Mouse (Mus musculus): Measurements from ENCODE around the gene Vwa3a. TPM values are rescaled to one million over a fixed set of nuclear protein-coding genes. Genes with fewer than 3 reads are reported as not detected.

Gene Vwa3a
- polyA plus RNA-seq, 1 experiment, result not detected

DNA sequence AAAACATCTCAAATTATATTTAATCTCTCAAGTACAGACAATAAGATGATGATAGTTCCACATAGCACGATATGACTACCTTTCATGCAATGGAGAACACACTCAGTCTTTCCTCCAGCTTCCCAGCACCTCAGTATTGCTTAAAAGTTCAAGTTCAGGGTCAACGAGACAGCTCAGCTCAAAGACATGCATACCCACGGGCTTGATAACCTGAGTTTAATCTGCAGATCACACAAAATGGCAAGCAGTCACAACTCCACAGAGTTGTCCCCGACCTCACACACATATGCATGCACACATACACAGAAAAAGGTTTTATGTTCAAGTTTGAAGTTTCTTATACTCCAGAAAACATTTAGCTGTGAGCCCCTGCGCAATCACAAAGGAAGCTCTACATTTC is 18.1 kb upstream of the Vwa3a start:
- no peaks in the 10 kb centered on the region for H3K9me3 ChIP-seq (replicated peaks; ENCODE audit: control insufficient read depth, insufficient read depth, low read length, poor library complexity, severe bottlenecking)
- H3K4me1 ChIP-seq (ENCODE audit: control insufficient read depth, insufficient read depth, low read length), result peaks cover 2% of the 10 kb centered on the region
- no peaks in the 10 kb centered on the region for H3K27me3 ChIP-seq (ENCODE audit: control insufficient read depth, insufficient read depth, low read length, poor library complexity, severe bottlenecking)
- H3K27ac ChIP-seq (ENCODE audit: insufficient read depth, low read length), result no peak overlapping the region
- H3K36me3 ChIP-seq (ENCODE audit: control insufficient read depth, insufficient read depth, low read length, poor library complexity, severe bottlenecking), result no peaks in the 10 kb centered on the region; the same call in 1 of the 2 replicates
- no peak overlapping the region for H3K9ac ChIP-seq (ENCODE audit: low read depth, poor library complexity, severe bottlenecking)
- TF ChIP-seq POLR2A (IDR thresholded peaks at IDR 0.05; ENCODE audit: insufficient read depth, low read length) (no peak), EP300 (IDR thresholded peaks at IDR 0.05; ENCODE audit: insufficient read depth, low read depth, low read length) (no peak), CTCF (IDR thresholded peaks at IDR 0.05; ENCODE audit: low read depth, low read length) (no peak)
- no peak overlapping the region for H3K4me3 ChIP-seq (ENCODE audit: low read depth, low read length)

DNA sequence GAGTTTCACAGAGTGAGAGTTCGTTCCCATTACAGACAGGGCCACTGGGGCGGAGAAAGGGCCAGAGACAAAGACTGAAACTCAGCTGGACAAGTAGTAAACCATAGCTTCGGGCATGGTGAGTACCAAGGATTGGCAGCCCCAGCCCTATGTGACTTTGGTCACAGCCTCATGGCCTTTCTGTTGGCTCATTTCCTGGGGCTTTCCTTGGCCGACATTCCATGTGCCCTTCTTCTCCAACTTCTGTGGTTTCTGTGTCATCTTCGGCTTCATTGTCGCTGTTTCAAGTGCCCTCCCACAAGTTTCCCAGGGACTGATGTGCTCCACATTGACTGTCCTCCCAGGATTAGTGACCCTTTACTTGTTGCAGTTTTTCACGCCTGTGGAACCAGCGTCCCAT is 17.7 kb upstream of the Vwa3a start:
- no peak overlapping the region for H3K27ac ChIP-seq (ENCODE audit: insufficient read depth, low read length)
- no peaks in the 10 kb centered on the region for H3K27me3 ChIP-seq (ENCODE audit: control insufficient read depth, insufficient read depth, low read length, poor library complexity, severe bottlenecking)
- no peak overlapping the region for H3K4me3 ChIP-seq (ENCODE audit: low read depth, low read length)
- peaks cover 2% of the 10 kb centered on the region for H3K36me3 ChIP-seq (ENCODE audit: control insufficient read depth, insufficient read depth, low read length, poor library complexity, severe bottlenecking)
- no peaks in the 10 kb centered on the region for H3K9me3 ChIP-seq (replicated peaks; ENCODE audit: control insufficient read depth, insufficient read depth, low read length, poor library complexity, severe bottlenecking)
- H3K4me1 ChIP-seq (ENCODE audit: control insufficient read depth, insufficient read depth, low read length), result peaks cover 2% of the 10 kb centered on the region
- TF ChIP-seq CTCF (IDR thresholded peaks at IDR 0.05; ENCODE audit: low read depth, low read length) (no peak), EP300 (IDR thresholded peaks at IDR 0.05; ENCODE audit: insufficient read depth, low read depth, low read length) (no peak), POLR2A (IDR thresholded peaks at IDR 0.05; ENCODE audit: insufficient read depth, low read length) (no peak)
- no peak overlapping the region for H3K9ac ChIP-seq (ENCODE audit: low read depth, poor library complexity, severe bottlenecking)

DNA sequence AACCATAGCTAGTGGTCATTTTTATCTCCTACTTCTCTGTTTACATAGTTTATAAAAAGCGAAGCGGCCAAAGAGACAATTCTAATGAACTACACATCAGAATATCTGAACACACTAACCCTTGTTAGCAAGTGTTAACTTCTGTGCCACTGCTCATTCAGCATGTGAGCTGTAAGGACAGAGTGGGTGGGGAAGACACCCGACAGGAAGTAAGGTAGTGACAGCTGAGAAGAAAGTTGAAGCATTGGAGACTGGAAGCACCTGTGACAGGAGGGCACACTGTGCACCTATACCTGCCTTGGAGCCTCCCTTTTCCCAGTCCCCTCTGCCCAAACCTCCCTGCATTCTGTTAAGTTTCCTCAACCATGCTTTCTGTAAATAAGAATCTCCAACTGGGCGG is 17.1 kb upstream of the Vwa3a start:
- Histone ChIP-seq H3K9ac (ENCODE audit: low read depth, poor library complexity, severe bottlenecking) (no peak overlapping the region), H3K27ac (ENCODE audit: insufficient read depth, low read length) (no peak overlapping the region), H3K36me3 (ENCODE audit: control insufficient read depth, insufficient read depth, low read length, poor library complexity, severe bottlenecking) (peaks cover 2% of the 10 kb centered on the region), H3K9me3 (replicated peaks; ENCODE audit: control insufficient read depth, insufficient read depth, low read length, poor library complexity, severe bottlenecking) (no peaks in the 10 kb centered on the region), H3K4me3 (ENCODE audit: low read depth, low read length) (no peak overlapping the region), H3K4me1 (ENCODE audit: control insufficient read depth, insufficient read depth, low read length) (peaks cover 2% of the 10 kb centered on the region), H3K27me3 (ENCODE audit: control insufficient read depth, insufficient read depth, low read length, poor library complexity, severe bottlenecking) (no peaks in the 10 kb centered on the region)
- no peak for TF ChIP-seq CTCF (IDR thresholded peaks at IDR 0.05; ENCODE audit: low read depth, low read length)
- TF ChIP-seq POLR2A (IDR thresholded peaks at IDR 0.05; ENCODE audit: insufficient read depth, low read length), result no peak
- no peak for TF ChIP-seq EP300 (IDR thresholded peaks at IDR 0.05; ENCODE audit: insufficient read depth, low read depth, low read length)

DNA sequence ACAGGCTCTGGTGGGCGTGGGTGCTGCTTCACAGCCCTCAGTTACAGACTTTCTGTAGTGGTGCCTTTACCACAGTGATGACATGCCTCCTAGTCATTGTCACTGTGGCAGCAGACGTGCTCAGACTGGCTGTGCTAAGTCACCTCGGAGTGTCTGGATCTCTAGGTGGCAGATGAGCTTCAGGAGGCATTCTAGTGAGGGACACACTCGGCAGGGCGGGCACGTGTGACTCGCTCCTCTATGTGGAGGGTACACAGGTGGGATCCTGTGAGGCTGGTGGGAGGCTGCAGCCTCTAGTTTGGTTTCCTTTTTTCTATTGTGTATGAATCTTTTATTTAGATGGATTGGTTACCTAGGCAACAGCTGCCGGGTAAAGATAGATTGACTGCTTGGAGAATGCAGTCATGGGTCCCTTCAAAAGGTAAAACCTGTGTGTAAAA is 16.3 kb upstream of the Vwa3a start:
- peaks cover 2% of the 10 kb centered on the region for H3K4me1 ChIP-seq (ENCODE audit: control insufficient read depth, insufficient read depth, low read length)
- no peak overlapping the region for H3K4me3 ChIP-seq (ENCODE audit: low read depth, low read length)
- TF ChIP-seq EP300 (IDR thresholded peaks at IDR 0.05; ENCODE audit: insufficient read depth, low read depth, low read length), result no peak
- no peak for TF ChIP-seq CTCF (IDR thresholded peaks at IDR 0.05; ENCODE audit: low read depth, low read length)
- no peak for TF ChIP-seq POLR2A (IDR thresholded peaks at IDR 0.05; ENCODE audit: insufficient read depth, low read length)
- H3K9me3 ChIP-seq (replicated peaks; ENCODE audit: control insufficient read depth, insufficient read depth, low read length, poor library complexity, severe bottlenecking), result no peaks in the 10 kb centered on the region
- H3K9ac ChIP-seq (ENCODE audit: low read depth, poor library complexity, severe bottlenecking), result no peak overlapping the region
- no peaks in the 10 kb centered on the region for H3K27me3 ChIP-seq (ENCODE audit: control insufficient read depth, insufficient read depth, low read length, poor library complexity, severe bottlenecking)
- no peak overlapping the region for H3K27ac ChIP-seq (ENCODE audit: insufficient read depth, low read length)
- peaks cover 2% of the 10 kb centered on the region for H3K36me3 ChIP-seq (ENCODE audit: control insufficient read depth, insufficient read depth, low read length, poor library complexity, severe bottlenecking)

DNA sequence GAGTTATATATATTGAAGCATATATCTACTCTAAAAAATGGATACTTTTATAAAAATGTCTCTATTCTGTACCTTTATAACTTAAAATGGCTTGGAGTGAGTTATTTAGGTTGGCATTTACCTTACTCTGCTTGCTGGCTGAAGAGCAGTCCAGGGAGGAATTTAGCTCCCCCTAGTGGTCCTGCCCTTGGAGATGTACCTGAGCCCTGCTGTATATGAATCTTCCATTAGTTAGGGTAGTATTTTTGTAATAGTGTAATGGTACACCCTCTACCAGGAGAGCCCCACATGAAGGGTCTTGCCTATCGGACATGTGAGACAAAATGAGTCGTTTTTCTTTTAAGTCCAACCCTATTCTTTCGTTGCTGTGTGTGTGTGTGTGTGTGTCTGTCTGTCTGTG is 11.5 kb upstream of the Vwa3a start:
- H3K9me3 ChIP-seq (replicated peaks; ENCODE audit: control insufficient read depth, insufficient read depth, low read length, poor library complexity, severe bottlenecking), result no peaks in the 10 kb centered on the region
- no peak overlapping the region for H3K27ac ChIP-seq (ENCODE audit: insufficient read depth, low read length)
- no peaks in the 10 kb centered on the region for H3K27me3 ChIP-seq (ENCODE audit: control insufficient read depth, insufficient read depth, low read length, poor library complexity, severe bottlenecking)
- no peak for TF ChIP-seq EP300 (IDR thresholded peaks at IDR 0.05; ENCODE audit: insufficient read depth, low read depth, low read length)
- TF ChIP-seq CTCF (IDR thresholded peaks at IDR 0.05; ENCODE audit: low read depth, low read length), result peak; percentile 46
- H3K4me3 ChIP-seq (ENCODE audit: low read depth, low read length), result no peak overlapping the region
- peaks cover 2% of the 10 kb centered on the region; the same call in 1 of the 2 replicates for H3K36me3 ChIP-seq (ENCODE audit: control insufficient read depth, insufficient read depth, low read length, poor library complexity, severe bottlenecking)
- H3K9ac ChIP-seq (ENCODE audit: low read depth, poor library complexity, severe bottlenecking), result no peak overlapping the region
- peaks cover 2% of the 10 kb centered on the region for H3K4me1 ChIP-seq (ENCODE audit: control insufficient read depth, insufficient read depth, low read length)

DNA sequence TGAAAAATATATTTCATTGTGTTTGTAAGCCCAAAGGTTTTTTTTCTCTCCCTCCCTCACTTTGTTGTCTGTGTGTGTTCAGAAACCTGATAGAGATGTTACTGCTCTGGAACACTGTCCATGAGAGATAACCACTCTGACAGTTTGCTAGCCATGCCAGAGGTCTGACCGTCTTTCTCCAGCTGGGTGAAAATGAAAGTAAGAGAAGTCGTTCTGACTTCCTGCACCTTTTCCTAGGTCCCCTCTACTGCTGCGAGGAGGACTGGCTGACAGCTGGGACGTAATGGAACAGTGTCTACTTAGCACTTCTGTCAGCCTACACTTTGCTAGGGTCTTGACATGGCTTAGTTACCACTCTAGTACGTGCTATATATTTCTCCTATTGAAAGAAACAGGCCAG is 9.5 kb upstream of the Vwa3a start:
- Histone ChIP-seq H3K27me3 (ENCODE audit: control insufficient read depth, insufficient read depth, low read length, poor library complexity, severe bottlenecking) (no peaks in the 10 kb centered on the region), H3K9me3 (replicated peaks; ENCODE audit: control insufficient read depth, insufficient read depth, low read length, poor library complexity, severe bottlenecking) (no peaks in the 10 kb centered on the region), H3K4me1 (ENCODE audit: control insufficient read depth, insufficient read depth, low read length) (peaks cover under 1% of the 10 kb centered on the region), H3K36me3 (ENCODE audit: control insufficient read depth, insufficient read depth, low read length, poor library complexity, severe bottlenecking) (peaks cover 2% of the 10 kb centered on the region; the same call in 1 of the 2 replicates), H3K9ac (ENCODE audit: low read depth, poor library complexity, severe bottlenecking) (no peak overlapping the region), H3K27ac (ENCODE audit: insufficient read depth, low read length) (no peak overlapping the region), H3K4me3 (ENCODE audit: low read depth, low read length) (no peak overlapping the region)
- no peak for TF ChIP-seq EP300 (IDR thresholded peaks at IDR 0.05; ENCODE audit: insufficient read depth, low read depth, low read length)
- TF ChIP-seq CTCF (IDR thresholded peaks at IDR 0.05; ENCODE audit: low read depth, low read length), result no peak
- TF ChIP-seq POLR2A (IDR thresholded peaks at IDR 0.05; ENCODE audit: insufficient read depth, low read length), result no peak

Data from ES-Bruce4 (cell line).